Mouse (Mus musculus): ENCODE measurements around the gene Strn3. TPM values are rescaled to one million over a fixed set of nuclear protein-coding genes. Genes with fewer than 3 reads are reported as not detected.
"Not testable (repeated sequence)": the region's sequence is repeated elsewhere in the genome, so short reads cannot be mapped to it uniquely, and the experiment has no call there.

Strn3 gene
- polyA plus RNA-seq, 1 experiment from 2014 or later: 32.8 TPM

GRCm38 (mm10) chr12:51708941-51709686, 17.4 kb upstream of the Strn3 start:
- Histone ChIP-seq H3K27me3 (replicated peaks) (no peaks in the 10 kb centered on the region), H3K4me2 (replicated peaks) (no peak overlapping the region), H3K9ac (no peak overlapping the region), H3K4me3 (replicated peaks) (no peak overlapping the region), H3K9me3 (no peaks in the 10 kb centered on the region), H3K4me1 (replicated peaks) (no peaks in the 10 kb centered on the region; the same call in 1 of the 2 replicates), H3K27ac (no peak overlapping the region), H3K36me3 (no peaks in the 10 kb centered on the region)
- no peak for ATAC-seq
- 71% methylated on average over 14 of the region's 14 CpGs for WGBS

DNA sequence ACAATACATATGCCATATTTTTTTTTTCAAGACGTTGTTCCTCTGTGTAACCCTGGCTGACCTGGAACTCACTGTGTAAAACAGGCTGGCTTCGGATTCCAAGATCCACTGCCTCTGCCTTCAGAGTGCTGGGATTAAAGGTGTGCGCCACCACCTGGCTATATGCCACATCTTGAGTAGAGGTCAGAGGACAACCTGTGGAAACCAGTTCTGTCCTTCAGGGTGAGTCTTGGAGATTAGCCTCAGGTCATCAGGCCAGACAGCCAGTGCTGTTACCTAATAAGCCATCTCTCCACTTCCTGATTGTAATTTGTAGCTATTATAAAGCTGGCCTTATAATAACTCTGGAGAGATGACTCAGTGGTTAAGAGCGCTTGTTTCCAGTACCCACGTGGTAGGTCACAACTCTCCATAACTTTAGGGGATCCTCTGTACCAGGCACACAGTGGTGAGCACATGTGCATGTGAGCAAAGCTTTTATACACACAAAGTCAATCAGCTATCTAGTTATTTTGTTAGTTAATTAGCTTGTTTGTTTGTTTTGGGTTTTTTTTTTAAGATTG, 15.1 kb upstream of the Strn3 start:
- Histone ChIP-seq H3K27me3 (replicated peaks) (no peaks in the 10 kb centered on the region), H3K27ac (no peak overlapping the region), H3K4me3 (replicated peaks) (no peak overlapping the region), H3K9ac (no peak overlapping the region), H3K36me3 (no peaks in the 10 kb centered on the region), H3K4me1 (replicated peaks) (no peaks in the 10 kb centered on the region; the same call in 1 of the 2 replicates), H3K4me2 (replicated peaks) (no peak overlapping the region), H3K9me3 (no peaks in the 10 kb centered on the region)
- peak; percentile 43 for ATAC-seq
- WGBS: 76% methylated on average over 5 of the region's 5 CpGs

GRCm38 (mm10) chr12:51705778-51706177, 14.1 kb upstream of the Strn3 start:
- no peak overlapping the region for H3K27ac ChIP-seq
- no peak overlapping the region for H3K4me3 ChIP-seq (replicated peaks)
- no peaks in the 10 kb centered on the region for H3K27me3 ChIP-seq (replicated peaks)
- no peaks in the 10 kb centered on the region for H3K36me3 ChIP-seq
- WGBS: 61% methylated on average over 12 of the region's 12 CpGs
- H3K4me1 ChIP-seq (replicated peaks): no peaks in the 10 kb centered on the region; the same call in 1 of the 2 replicates
- H3K9ac ChIP-seq: no peak overlapping the region
- no peak overlapping the region for H3K4me2 ChIP-seq (replicated peaks)
- ATAC-seq: no peak
- H3K9me3 ChIP-seq: no peaks in the 10 kb centered on the region

GRCm38 (mm10) chr12:51704572-51704971, 12.9 kb upstream of the Strn3 start:
- Histone ChIP-seq H3K4me1 (replicated peaks) (no peaks in the 10 kb centered on the region), H3K27me3 (replicated peaks) (no peaks in the 10 kb centered on the region), H3K4me2 (replicated peaks) (no peak overlapping the region), H3K4me3 (replicated peaks) (no peak overlapping the region), H3K36me3 (no peaks in the 10 kb centered on the region), H3K27ac (no peak overlapping the region), H3K9ac (no peak overlapping the region), H3K9me3 (no peaks in the 10 kb centered on the region)
- 82% methylated on average over 7 of the region's 7 CpGs for WGBS
- no peak for ATAC-seq

DNA sequence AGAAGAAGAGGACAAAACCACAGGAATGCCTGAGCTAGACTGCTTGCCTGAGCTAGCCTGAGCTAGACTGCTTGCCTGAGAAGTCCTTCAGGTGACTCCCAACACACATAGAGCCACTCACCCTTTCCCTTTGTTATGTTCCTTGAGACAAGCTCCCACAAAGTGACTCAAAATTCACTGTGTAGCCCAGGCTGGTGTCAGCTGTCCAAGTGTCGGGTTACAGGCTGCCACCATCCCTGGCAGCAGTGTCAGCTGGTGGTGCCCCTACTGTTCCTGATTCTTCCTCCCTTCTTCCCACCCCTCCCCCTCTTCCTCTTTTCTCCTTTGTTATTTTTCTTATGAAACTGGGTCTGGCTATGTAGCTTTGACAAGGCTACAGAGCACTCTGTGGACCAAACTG, 12.2 kb upstream of the Strn3 start:
- Histone ChIP-seq H3K27me3 (replicated peaks) (no peaks in the 10 kb centered on the region), H3K9me3 (no peaks in the 10 kb centered on the region), H3K9ac (no peak overlapping the region), H3K36me3 (no peaks in the 10 kb centered on the region), H3K4me3 (replicated peaks) (no peak overlapping the region), H3K4me1 (replicated peaks) (no peaks in the 10 kb centered on the region), H3K27ac (no peak overlapping the region), H3K4me2 (replicated peaks) (no peak overlapping the region)
- no peak for ATAC-seq
- 62% methylated on average over 1 of the region's 1 CpGs for WGBS

- H3K4me3 ChIP-seq (replicated peaks): no peak overlapping the region
- H3K9me3 ChIP-seq: no peaks in the 10 kb centered on the region
- H3K27ac ChIP-seq: no peak overlapping the region
- H3K4me1 ChIP-seq (replicated peaks): no peaks in the 10 kb centered on the region
- H3K4me2 ChIP-seq (replicated peaks): no peak overlapping the region
- no peak overlapping the region for H3K9ac ChIP-seq
- H3K27me3 ChIP-seq (replicated peaks): no peaks in the 10 kb centered on the region
- no peak for ATAC-seq
- H3K36me3 ChIP-seq: no peaks in the 10 kb centered on the region
Observed at GRCm38 (mm10) chr12:51701723-51702122, 10.0 kb upstream of the Strn3 start.

- no peak overlapping the region for H3K4me3 ChIP-seq (replicated peaks)
- no peaks in the 10 kb centered on the region for H3K36me3 ChIP-seq
- H3K27ac ChIP-seq: no peak overlapping the region
- no peaks in the 10 kb centered on the region for H3K4me1 ChIP-seq (replicated peaks)
- no peak overlapping the region for H3K9ac ChIP-seq
- H3K9me3 ChIP-seq: no peaks in the 10 kb centered on the region
- ATAC-seq: peak; percentile 86
- H3K27me3 ChIP-seq (replicated peaks): no peaks in the 10 kb centered on the region
- H3K4me2 ChIP-seq (replicated peaks): no peak overlapping the region
- 50% methylated on average over 8 of the region's 8 CpGs for WGBS
Observed at GRCm38 (mm10) chr12:51699623-51700393, 8.1 kb upstream of the Strn3 start.

- Histone ChIP-seq H3K4me3 (replicated peaks) (no peak overlapping the region), H3K9me3 (no peaks in the 10 kb centered on the region), H3K4me1 (replicated peaks) (0 out of 2 replicates have a peak, but pooled peaks cover 3% of the 10 kb centered on the region), H3K27me3 (replicated peaks) (no peaks in the 10 kb centered on the region), H3K9ac (no peak overlapping the region), H3K36me3 (no peaks in the 10 kb centered on the region), H3K27ac (no peak overlapping the region), H3K4me2 (replicated peaks) (no peak overlapping the region)
- ATAC-seq: no peak
- WGBS: 91% methylated on average over 2 of the region's 2 CpGs
Observed at GRCm38 (mm10) chr12:51696157-51696556, 4.5 kb upstream of the Strn3 start.

- ATAC-seq: no peak
- no peak overlapping the region for H3K4me2 ChIP-seq (replicated peaks)
- H3K9me3 ChIP-seq: no peaks in the 10 kb centered on the region
- H3K4me1 ChIP-seq (replicated peaks): 0 out of 2 replicates have a peak, but pooled peaks cover 3% of the 10 kb centered on the region
- 78% methylated on average over 1 of the region's 1 CpGs for WGBS
- no peaks in the 10 kb centered on the region for H3K36me3 ChIP-seq
- no peak overlapping the region for H3K4me3 ChIP-seq (replicated peaks)
- H3K27me3 ChIP-seq (replicated peaks): no peaks in the 10 kb centered on the region
- H3K27ac ChIP-seq: no peak overlapping the region
- H3K9ac ChIP-seq: no peak overlapping the region
Observed at GRCm38 (mm10) chr12:51694966-51695365, 3.3 kb upstream of the Strn3 start.

GRCm38 (mm10) chr12:51694096-51694495, 2.4 kb upstream of the Strn3 start:
- Histone ChIP-seq H3K27ac (no peak overlapping the region), H3K27me3 (replicated peaks) (no peaks in the 10 kb centered on the region), H3K36me3 (no peaks in the 10 kb centered on the region), H3K9ac (no peak overlapping the region), H3K4me1 (replicated peaks) (0 out of 2 replicates have a peak, but pooled peaks cover 3% of the 10 kb centered on the region), H3K9me3 (no peaks in the 10 kb centered on the region), H3K4me2 (replicated peaks) (no peak overlapping the region), H3K4me3 (replicated peaks) (no peak overlapping the region)
- ATAC-seq: no peak

DNA sequence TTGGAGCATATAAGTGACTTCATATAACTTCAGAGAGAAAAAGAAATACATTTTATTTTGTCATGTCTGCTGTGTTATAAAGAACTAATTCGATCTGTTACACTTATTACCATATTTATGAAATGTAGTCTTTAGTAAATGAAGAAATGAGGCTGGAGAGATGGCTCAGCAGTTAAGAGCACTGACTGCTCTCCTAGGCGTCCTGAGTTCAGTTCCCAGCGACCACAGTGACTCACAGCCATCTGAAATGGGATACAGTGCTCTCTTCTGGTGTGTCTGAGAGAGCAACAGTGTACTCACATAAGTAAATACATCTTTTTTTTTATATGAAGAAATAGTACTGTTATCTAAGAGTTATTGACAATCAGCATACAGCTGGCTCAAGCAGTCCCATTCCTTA, 1.7 kb upstream of the Strn3 start:
- H3K36me3 ChIP-seq: no peaks in the 10 kb centered on the region
- ATAC-seq: no peak
- H3K9ac ChIP-seq: no peak overlapping the region
- H3K4me2 ChIP-seq (replicated peaks): no peak overlapping the region
- no peaks in the 10 kb centered on the region for H3K27me3 ChIP-seq (replicated peaks)
- H3K4me3 ChIP-seq (replicated peaks): no peak overlapping the region
- no peak overlapping the region for H3K27ac ChIP-seq
- H3K4me1 ChIP-seq (replicated peaks): 0 out of 2 replicates have a peak, but pooled peaks cover 3% of the 10 kb centered on the region
- 80% methylated on average over 3 of the region's 3 CpGs for WGBS
- no peaks in the 10 kb centered on the region for H3K9me3 ChIP-seq

- not testable (repeated sequence) for H3K36me3 ChIP-seq; H3K9ac ChIP-seq; H3K4me3 ChIP-seq (replicated peaks); H3K27me3 ChIP-seq (replicated peaks); H3K9me3 ChIP-seq; H3K27ac ChIP-seq; H3K4me1 ChIP-seq (replicated peaks); ATAC-seq
- 73% methylated on average over 10 of the region's 10 CpGs for WGBS
- peak overlapping the region; percentile 63 for H3K4me2 ChIP-seq (replicated peaks)
Observed at GRCm38 (mm10) chr12:51692870-51693269, 1.2 kb upstream of the Strn3 start.
